Mouse (Mus musculus): ENCODE results near the gene Fam136a. TPM values are rescaled to one million over a fixed set of nuclear protein-coding genes. Genes with fewer than 3 reads are reported as not detected.
A peak's percentile ranks its signal among the peaks of the same experiment; 100 is the strongest.

The Fam136a gene
- total and polyA plus RNA-seq, 2 experiments, result 41.8 to 83.2 TPM

GRCm38 (mm10) chr6:86361373-86361772, 4.1 kb upstream of the Fam136a start:
- Histone ChIP-seq H3K4me3 (ENCODE audit: insufficient read depth, low read depth, low read length) (no peak overlapping the region), H3K9ac (ENCODE audit: low read depth, low read length) (no peak overlapping the region), H3K27me3 (ENCODE audit: control insufficient read depth, insufficient read depth, low read length) (no peaks in the 10 kb centered on the region), H3K79me2 (ENCODE audit: control insufficient read depth, insufficient read depth, low read length) (no peaks in the 10 kb centered on the region), H3K4me1 (ENCODE audit: control insufficient read depth, insufficient read depth, low read length) (peaks cover 2% of the 10 kb centered on the region; the same call in 1 of the 2 replicates), H3K36me3 (ENCODE audit: control insufficient read depth, insufficient read depth, low read length) (no peaks in the 10 kb centered on the region), H3K27ac (replicated peaks; ENCODE audit: insufficient read depth, low read depth, low read length) (no peak overlapping the region)
- WGBS, result 93% methylated on average over 7 of the region's 7 CpGs
- DNase-seq (ENCODE audit: extremely low read depth, low read depth, low spot score), result no peak
- no peak for TF ChIP-seq CTCF (IDR thresholded peaks at IDR 0.05; ENCODE audit: low read depth, low read length)
- no peak for TF ChIP-seq POLR2A (IDR thresholded peaks at IDR 0.05; ENCODE audit: extremely low read depth, insufficient read depth, low read length)

GRCm38 (mm10) chr6:86364442-86365141, 854 bp upstream of the Fam136a start:
- H3K27me3 ChIP-seq (ENCODE audit: control insufficient read depth, insufficient read depth, low read length), result no peaks in the 10 kb centered on the region
- DNase-seq (ENCODE audit: extremely low read depth, low read depth, low spot score), result peak; percentile 66
- H3K4me3 ChIP-seq (ENCODE audit: insufficient read depth, low read depth, low read length), result peak overlapping the region; percentile 76
- H3K9ac ChIP-seq (ENCODE audit: low read depth, low read length), result peak overlapping the region; percentile 87
- H3K4me1 ChIP-seq (ENCODE audit: control insufficient read depth, insufficient read depth, low read length), result peaks cover 6% of the 10 kb centered on the region
- H3K79me2 ChIP-seq (ENCODE audit: control insufficient read depth, insufficient read depth, low read length), result no peaks in the 10 kb centered on the region
- H3K36me3 ChIP-seq (ENCODE audit: control insufficient read depth, insufficient read depth, low read length), result peaks cover 6% of the 10 kb centered on the region
- 0% methylated on average over 17 of the region's 17 CpGs for WGBS
- TF ChIP-seq CTCF (IDR thresholded peaks at IDR 0.05; ENCODE audit: low read depth, low read length) (peak; percentile 64), POLR2A (IDR thresholded peaks at IDR 0.05; ENCODE audit: extremely low read depth, insufficient read depth, low read length) (no peak)
- H3K27ac ChIP-seq (replicated peaks; ENCODE audit: insufficient read depth, low read depth, low read length), result no peak overlapping the region

GRCm38 (mm10) chr6:86366125-86366852, 843 bp downstream of the Fam136a start:
- no peaks in the 10 kb centered on the region for H3K79me2 ChIP-seq (ENCODE audit: control insufficient read depth, insufficient read depth, low read length)
- peak; percentile 86 for DNase-seq (ENCODE audit: extremely low read depth, low read depth, low spot score)
- peak overlapping the region; percentile 81 for H3K9ac ChIP-seq (ENCODE audit: low read depth, low read length)
- H3K27me3 ChIP-seq (ENCODE audit: control insufficient read depth, insufficient read depth, low read length), result no peaks in the 10 kb centered on the region
- peaks cover 11% of the 10 kb centered on the region for H3K4me1 ChIP-seq (ENCODE audit: control insufficient read depth, insufficient read depth, low read length)
- H3K27ac ChIP-seq (replicated peaks; ENCODE audit: insufficient read depth, low read depth, low read length), result peak overlapping the region; percentile 94
- TF ChIP-seq POLR2A (IDR thresholded peaks at IDR 0.05; ENCODE audit: extremely low read depth, insufficient read depth, low read length) (no peak), CTCF (IDR thresholded peaks at IDR 0.05; ENCODE audit: low read depth, low read length) (no peak)
- H3K36me3 ChIP-seq (ENCODE audit: control insufficient read depth, insufficient read depth, low read length), result peaks cover 6% of the 10 kb centered on the region
- peak overlapping the region; percentile 76 for H3K4me3 ChIP-seq (ENCODE audit: insufficient read depth, low read depth, low read length)
- WGBS, result 16% methylated on average over 25 of the region's 25 CpGs

- TF ChIP-seq CTCF (IDR thresholded peaks at IDR 0.05; ENCODE audit: low read depth, low read length) (no peak), POLR2A (IDR thresholded peaks at IDR 0.05; ENCODE audit: extremely low read depth, insufficient read depth, low read length) (no peak)
- DNase-seq (ENCODE audit: extremely low read depth, low read depth, low spot score), result no peak
- Histone ChIP-seq H3K27me3 (ENCODE audit: control insufficient read depth, insufficient read depth, low read length) (no peaks in the 10 kb centered on the region), H3K27ac (replicated peaks; ENCODE audit: insufficient read depth, low read depth, low read length) (peak overlapping the region; percentile 94), H3K36me3 (ENCODE audit: control insufficient read depth, insufficient read depth, low read length) (peaks cover 6% of the 10 kb centered on the region), H3K9ac (ENCODE audit: low read depth, low read length) (peak overlapping the region; percentile 81), H3K4me3 (ENCODE audit: insufficient read depth, low read depth, low read length) (peak overlapping the region; percentile 76; the same call in 1 of the 2 replicates), H3K4me1 (ENCODE audit: control insufficient read depth, insufficient read depth, low read length) (peaks cover 11% of the 10 kb centered on the region), H3K79me2 (ENCODE audit: control insufficient read depth, insufficient read depth, low read length) (no peaks in the 10 kb centered on the region)
- WGBS, result 54% methylated on average over 2 of the region's 2 CpGs
Measured at GRCm38 (mm10) chr6:86366853-86367249, 1.4 kb downstream of the Fam136a start.

- H3K79me2 ChIP-seq (ENCODE audit: control insufficient read depth, insufficient read depth, low read length), result peaks cover 3% of the 10 kb centered on the region; the same call in 1 of the 2 replicates
- whole genome bisulfite sequencing, result 75% methylated on average over 5 of the region's 5 CpGs
- H3K27ac ChIP-seq (replicated peaks; ENCODE audit: insufficient read depth, low read depth, low read length), result no peak overlapping the region
- no peak overlapping the region for H3K9ac ChIP-seq (ENCODE audit: low read depth, low read length)
- H3K4me1 ChIP-seq (ENCODE audit: control insufficient read depth, insufficient read depth, low read length), result peaks cover 11% of the 10 kb centered on the region
- no peak for DNase-seq (ENCODE audit: extremely low read depth, low read depth, low spot score)
- peaks cover 6% of the 10 kb centered on the region for H3K36me3 ChIP-seq (ENCODE audit: control insufficient read depth, insufficient read depth, low read length)
- H3K4me3 ChIP-seq (ENCODE audit: insufficient read depth, low read depth, low read length), result no peak overlapping the region
- TF ChIP-seq CTCF (IDR thresholded peaks at IDR 0.05; ENCODE audit: low read depth, low read length) (no peak), POLR2A (IDR thresholded peaks at IDR 0.05; ENCODE audit: extremely low read depth, insufficient read depth, low read length) (no peak)
- no peaks in the 10 kb centered on the region for H3K27me3 ChIP-seq (ENCODE audit: control insufficient read depth, insufficient read depth, low read length)
Measured at GRCm38 (mm10) chr6:86368479-86368878, 3.0 kb downstream of the Fam136a start.
